Mouse (Mus musculus): ENCODE results near the gene Trmt2a. TPM values are rescaled to one million over a fixed set of nuclear protein-coding genes. Genes with fewer than 3 reads are reported as not detected.

Trmt2a gene
- polyA plus RNA-seq, 1 experiment from 2014 or later: 78.4 TPM

GRCm38 (mm10) chr16:18214858-18215257 lies 33.6 kb upstream of the Trmt2a start:
- WGBS: 64% methylated on average over 7 of the region's 7 CpGs
- Histone ChIP-seq H3K27ac (ENCODE audit: low read depth, low read length) (peak overlapping the region; percentile 79), H3K4me2 (ENCODE audit: low read depth, low read length) (peak overlapping the region; percentile 42), H3K4me1 (ENCODE audit: control insufficient read depth, insufficient read depth, low read length) (peaks cover 33% of the 10 kb centered on the region), H3K9ac (replicated peaks; ENCODE audit: low read depth, low read length) (peak overlapping the region; percentile 41; the same call in 1 of the 2 replicates), H3K27me3 (ENCODE audit: control insufficient read depth, insufficient read depth, low read length) (no peaks in the 10 kb centered on the region), H3K36me3 (ENCODE audit: control insufficient read depth, insufficient read depth, low read length) (no peaks in the 10 kb centered on the region), H3K4me3 (ENCODE audit: low read depth, low read length) (peak overlapping the region; percentile 19; the same call in 1 of the 2 replicates), H3K9me3 (ENCODE audit: control insufficient read depth, low read length) (no peaks in the 10 kb centered on the region)
- ATAC-seq (ENCODE audit: low read depth): no peak

- no peak within 1 kb of the TSS for H3K9ac ChIP-seq (replicated peaks; ENCODE audit: low read depth, low read length)
- no peak within 1 kb of the TSS for H3K4me3 ChIP-seq (ENCODE audit: low read depth, low read length)
- 0 out of 2 replicates have a peak, but pooled peaks cover 1% of the 10 kb centered on the region for H3K36me3 ChIP-seq (ENCODE audit: control insufficient read depth, insufficient read depth, low read length)
- no peak for ATAC-seq (ENCODE audit: low read depth)
- peaks cover 30% of the 10 kb centered on the region for H3K4me1 ChIP-seq (ENCODE audit: control insufficient read depth, insufficient read depth, low read length)
- H3K27ac ChIP-seq (ENCODE audit: low read depth, low read length): no peak within 1 kb of the TSS
- H3K4me2 ChIP-seq (ENCODE audit: low read depth, low read length): no peak within 1 kb of the TSS
- H3K27me3 ChIP-seq (ENCODE audit: control insufficient read depth, insufficient read depth, low read length): no peaks in the 10 kb centered on the region
- 89% methylated on average over 4 of the region's 4 CpGs for WGBS
- no peaks in the 10 kb centered on the region for H3K9me3 ChIP-seq (ENCODE audit: control insufficient read depth, low read length)
These were observed 30.9 kb upstream of the Trmt2a start, which contains the start of gene Ccdc188 for GRCm38 (mm10) chr16:18217579-18217978. Ccdc188 (plus strand) TSS chr16:18217879.

GRCm38 (mm10) chr16:18218580-18218996 lies 29.9 kb upstream of the Trmt2a start:
- peaks cover 12% of the 10 kb centered on the region; the same call in 1 of the 2 replicates for H3K36me3 ChIP-seq (ENCODE audit: control insufficient read depth, insufficient read depth, low read length)
- ATAC-seq (ENCODE audit: low read depth): no peak
- no peak overlapping the region for H3K9ac ChIP-seq (replicated peaks; ENCODE audit: low read depth, low read length)
- WGBS: 77% methylated on average over 9 of the region's 9 CpGs
- no peak overlapping the region for H3K4me3 ChIP-seq (ENCODE audit: low read depth, low read length)
- no peaks in the 10 kb centered on the region for H3K9me3 ChIP-seq (ENCODE audit: control insufficient read depth, low read length)
- peaks cover 22% of the 10 kb centered on the region for H3K4me1 ChIP-seq (ENCODE audit: control insufficient read depth, insufficient read depth, low read length)
- H3K27me3 ChIP-seq (ENCODE audit: control insufficient read depth, insufficient read depth, low read length): no peaks in the 10 kb centered on the region
- H3K4me2 ChIP-seq (ENCODE audit: low read depth, low read length): no peak overlapping the region
- no peak overlapping the region for H3K27ac ChIP-seq (ENCODE audit: low read depth, low read length)

- Histone ChIP-seq H3K36me3 (ENCODE audit: control insufficient read depth, insufficient read depth, low read length) (peaks cover 17% of the 10 kb centered on the region; the same call in 1 of the 2 replicates), H3K27me3 (ENCODE audit: control insufficient read depth, insufficient read depth, low read length) (no peaks in the 10 kb centered on the region), H3K4me1 (ENCODE audit: control insufficient read depth, insufficient read depth, low read length) (peaks cover 9% of the 10 kb centered on the region), H3K4me2 (ENCODE audit: low read depth, low read length) (no peak overlapping the region), H3K9me3 (ENCODE audit: control insufficient read depth, low read length) (no peaks in the 10 kb centered on the region), H3K27ac (ENCODE audit: low read depth, low read length) (no peak overlapping the region), H3K4me3 (ENCODE audit: low read depth, low read length) (no peak overlapping the region), H3K9ac (replicated peaks; ENCODE audit: low read depth, low read length) (no peak overlapping the region)
- ATAC-seq (ENCODE audit: low read depth): no peak; the same call in 1 of the 2 replicates
- WGBS: 57% methylated on average over 8 of the region's 8 CpGs
These were observed 28.5 kb upstream of the Trmt2a start for GRCm38 (mm10) chr16:18220001-18220400.

- no peak overlapping the region for H3K4me3 ChIP-seq (ENCODE audit: low read depth, low read length)
- ATAC-seq (ENCODE audit: low read depth): no peak
- H3K36me3 ChIP-seq (ENCODE audit: control insufficient read depth, insufficient read depth, low read length): peaks cover 27% of the 10 kb centered on the region
- no peaks in the 10 kb centered on the region for H3K27me3 ChIP-seq (ENCODE audit: control insufficient read depth, insufficient read depth, low read length)
- no peaks in the 10 kb centered on the region for H3K9me3 ChIP-seq (ENCODE audit: control insufficient read depth, low read length)
- H3K4me1 ChIP-seq (ENCODE audit: control insufficient read depth, insufficient read depth, low read length): peaks cover 3% of the 10 kb centered on the region; the same call in 1 of the 2 replicates
- H3K27ac ChIP-seq (ENCODE audit: low read depth, low read length): no peak overlapping the region
- 89% methylated on average over 6 of the region's 6 CpGs for WGBS
- no peak overlapping the region for H3K9ac ChIP-seq (replicated peaks; ENCODE audit: low read depth, low read length)
- H3K4me2 ChIP-seq (ENCODE audit: low read depth, low read length): no peak overlapping the region
These were observed 27.5 kb upstream of the Trmt2a start for GRCm38 (mm10) chr16:18220856-18221542.

GRCm38 (mm10) chr16:18221543-18221898 lies 27.0 kb upstream of the Trmt2a start:
- no peak overlapping the region for H3K4me2 ChIP-seq (ENCODE audit: low read depth, low read length)
- no peak overlapping the region for H3K27ac ChIP-seq (ENCODE audit: low read depth, low read length)
- peaks cover 31% of the 10 kb centered on the region for H3K36me3 ChIP-seq (ENCODE audit: control insufficient read depth, insufficient read depth, low read length)
- WGBS: 91% methylated on average over 8 of the region's 11 CpGs
- no peak for ATAC-seq (ENCODE audit: low read depth)
- H3K9me3 ChIP-seq (ENCODE audit: control insufficient read depth, low read length): no peaks in the 10 kb centered on the region
- no peaks in the 10 kb centered on the region for H3K27me3 ChIP-seq (ENCODE audit: control insufficient read depth, insufficient read depth, low read length)
- H3K4me3 ChIP-seq (ENCODE audit: low read depth, low read length): no peak overlapping the region
- H3K4me1 ChIP-seq (ENCODE audit: control insufficient read depth, insufficient read depth, low read length): peaks cover 3% of the 10 kb centered on the region; the same call in 1 of the 2 replicates
- H3K9ac ChIP-seq (replicated peaks; ENCODE audit: low read depth, low read length): no peak overlapping the region

GRCm38 (mm10) chr16:18222188-18222587 lies 26.3 kb upstream of the Trmt2a start:
- Histone ChIP-seq H3K36me3 (ENCODE audit: control insufficient read depth, insufficient read depth, low read length) (peaks cover 36% of the 10 kb centered on the region), H3K27me3 (ENCODE audit: control insufficient read depth, insufficient read depth, low read length) (no peaks in the 10 kb centered on the region), H3K4me1 (ENCODE audit: control insufficient read depth, insufficient read depth, low read length) (peaks cover 3% of the 10 kb centered on the region; the same call in 1 of the 2 replicates), H3K9ac (replicated peaks; ENCODE audit: low read depth, low read length) (no peak overlapping the region), H3K4me3 (ENCODE audit: low read depth, low read length) (no peak overlapping the region), H3K4me2 (ENCODE audit: low read depth, low read length) (no peak overlapping the region), H3K9me3 (ENCODE audit: control insufficient read depth, low read length) (no peaks in the 10 kb centered on the region), H3K27ac (ENCODE audit: low read depth, low read length) (no peak overlapping the region)
- 87% methylated on average over 11 of the region's 11 CpGs for WGBS
- no peak for ATAC-seq (ENCODE audit: low read depth)

GRCm38 (mm10) chr16:18227187-18227586 lies 21.3 kb upstream of the Trmt2a start:
- no peak overlapping the region for H3K9ac ChIP-seq (replicated peaks; ENCODE audit: low read depth, low read length)
- WGBS: 91% methylated on average over 13 of the region's 13 CpGs

GRCm38 (mm10) chr16:18227897-18228422 lies 20.5 kb upstream of the Trmt2a start:
- Histone ChIP-seq H3K27ac (ENCODE audit: low read depth, low read length) (no peak overlapping the region), H3K27me3 (ENCODE audit: control insufficient read depth, insufficient read depth, low read length) (no peaks in the 10 kb centered on the region), H3K36me3 (ENCODE audit: control insufficient read depth, insufficient read depth, low read length) (peaks cover 31% of the 10 kb centered on the region), H3K4me3 (ENCODE audit: low read depth, low read length) (no peak overlapping the region), H3K4me1 (ENCODE audit: control insufficient read depth, insufficient read depth, low read length) (peaks cover 5% of the 10 kb centered on the region; the same call in 1 of the 2 replicates), H3K9me3 (ENCODE audit: control insufficient read depth, low read length) (no peaks in the 10 kb centered on the region), H3K9ac (replicated peaks; ENCODE audit: low read depth, low read length) (no peak overlapping the region), H3K4me2 (ENCODE audit: low read depth, low read length) (no peak overlapping the region)
- ATAC-seq (ENCODE audit: low read depth): no peak
- WGBS: 95% methylated on average over 20 of the region's 20 CpGs

More at GRCm38 (mm10) chr16:18227187-18227586, 21.3 kb upstream of the Trmt2a start:
- peaks cover 36% of the 10 kb centered on the region for H3K36me3 ChIP-seq (ENCODE audit: control insufficient read depth, insufficient read depth, low read length)
- H3K27ac ChIP-seq (ENCODE audit: low read depth, low read length): no peak overlapping the region
- H3K9me3 ChIP-seq (ENCODE audit: control insufficient read depth, low read length): no peaks in the 10 kb centered on the region
- H3K4me2 ChIP-seq (ENCODE audit: low read depth, low read length): no peak overlapping the region
- no peaks in the 10 kb centered on the region for H3K27me3 ChIP-seq (ENCODE audit: control insufficient read depth, insufficient read depth, low read length)
- no peak overlapping the region for H3K4me3 ChIP-seq (ENCODE audit: low read depth, low read length)
- H3K4me1 ChIP-seq (ENCODE audit: control insufficient read depth, insufficient read depth, low read length): peaks cover 5% of the 10 kb centered on the region; the same call in 1 of the 2 replicates
- no peak for ATAC-seq (ENCODE audit: low read depth)

All from neural tube, embryonic 14.5 days (tissue).